Mouse (Mus musculus): ENCODE results near the gene Olfr1393. TPM values are rescaled to one million over a fixed set of nuclear protein-coding genes. Genes with fewer than 3 reads are reported as not detected.
A peak's percentile ranks its signal among the peaks of the same experiment; 100 is the strongest.

The Olfr1393 gene
- polyA plus RNA-seq, 1 experiment from 2014 or later: 0.05 TPM

- Histone ChIP-seq H3K4me3 (ENCODE audit: low read depth, low read length) (no peak overlapping the region), H3K27ac (ENCODE audit: low read depth) (0 out of 2 replicates have a peak overlapping the region, but pooled peaks have one; percentile 36), H3K36me3 (replicated peaks; ENCODE audit: insufficient read depth, low read length) (no peaks in the 10 kb centered on the region), H3K4me2 (ENCODE audit: low read depth, low read length) (no peak overlapping the region; the same call in 1 of the 2 replicates), H3K27me3 (ENCODE audit: insufficient read depth, low read length) (no peaks in the 10 kb centered on the region), H3K9me3 (ENCODE audit: low read length) (no peaks in the 10 kb centered on the region), H3K4me1 (ENCODE audit: insufficient read depth) (peaks cover 34% of the 10 kb centered on the region), H3K9ac (replicated peaks) (no peak overlapping the region)
- TF ChIP-seq EP300 (IDR thresholded peaks at IDR 0.05; ENCODE audit: low read depth) (no peak), CTCF (IDR thresholded peaks at IDR 0.05; ENCODE audit: low read depth) (peak; percentile 41)
- ATAC-seq (no peak), DNase-seq (no peak)
- 54% methylated on average over 4 of the region's 4 CpGs for WGBS (ENCODE audit: insufficient replicate concordance)
Observed at GRCm38 (mm10) chr11:49240874-49241273, 37.2 kb upstream of the Olfr1393 start.

- 11% methylated on average over 1 of the region's 1 CpGs for WGBS (ENCODE audit: insufficient replicate concordance)
- Histone ChIP-seq H3K4me3 (ENCODE audit: low read depth, low read length) (no peak overlapping the region), H3K4me1 (ENCODE audit: insufficient read depth) (peaks cover 40% of the 10 kb centered on the region), H3K4me2 (ENCODE audit: low read depth, low read length) (no peak overlapping the region), H3K9ac (replicated peaks) (no peak overlapping the region), H3K36me3 (replicated peaks; ENCODE audit: insufficient read depth, low read length) (no peaks in the 10 kb centered on the region), H3K27ac (ENCODE audit: low read depth) (0 out of 2 replicates have a peak overlapping the region, but pooled peaks have one; percentile 36), H3K27me3 (ENCODE audit: insufficient read depth, low read length) (no peaks in the 10 kb centered on the region), H3K9me3 (ENCODE audit: low read length) (no peaks in the 10 kb centered on the region)
- ATAC-seq: no peak
- no peak for DNase-seq
- TF ChIP-seq EP300 (IDR thresholded peaks at IDR 0.05; ENCODE audit: low read depth): no peak; the same call in 1 of the 2 replicates
- no peak for TF ChIP-seq CTCF (IDR thresholded peaks at IDR 0.05; ENCODE audit: low read depth)
Observed at GRCm38 (mm10) chr11:49241471-49241870, 36.6 kb upstream of the Olfr1393 start.

- TF ChIP-seq CTCF (IDR thresholded peaks at IDR 0.05; ENCODE audit: low read depth): no peak
- TF ChIP-seq EP300 (IDR thresholded peaks at IDR 0.05; ENCODE audit: low read depth): no peak
- 20% methylated on average over 11 of the region's 11 CpGs for WGBS (ENCODE audit: insufficient replicate concordance)
- no peak for ATAC-seq
- no peak for DNase-seq
- Histone ChIP-seq H3K9me3 (ENCODE audit: low read length) (no peaks in the 10 kb centered on the region), H3K9ac (replicated peaks) (peak overlapping the region; percentile 71), H3K4me2 (ENCODE audit: low read depth, low read length) (peak overlapping the region; percentile 95), H3K4me3 (ENCODE audit: low read depth, low read length) (peak overlapping the region; percentile 73), H3K4me1 (ENCODE audit: insufficient read depth) (peaks cover 48% of the 10 kb centered on the region), H3K36me3 (replicated peaks; ENCODE audit: insufficient read depth, low read length) (no peaks in the 10 kb centered on the region), H3K27me3 (ENCODE audit: insufficient read depth, low read length) (no peaks in the 10 kb centered on the region), H3K27ac (ENCODE audit: low read depth) (peak overlapping the region; percentile 98)
Observed at GRCm38 (mm10) chr11:49242944-49243626, 35.0 kb upstream of the Olfr1393 start.

GRCm38 (mm10) chr11:49243727-49244594, 34.1 kb upstream of the Olfr1393 start, which contains the start of gene Mgat1:
Gene Mgat1, plus strand, starts transcription at chr11:49244191.
- TF ChIP-seq EP300 (IDR thresholded peaks at IDR 0.05; ENCODE audit: low read depth) (0 out of 2 replicates have a peak, but pooled peaks have one; percentile 6), CTCF (IDR thresholded peaks at IDR 0.05; ENCODE audit: low read depth) (peak; percentile 62)
- Histone ChIP-seq H3K4me2 (ENCODE audit: low read depth, low read length) (peak within 1 kb of the TSS; percentile 95), H3K9ac (replicated peaks) (peak within 1 kb of the TSS; percentile 71), H3K27ac (ENCODE audit: low read depth) (peak within 1 kb of the TSS; percentile 98), H3K4me3 (ENCODE audit: low read depth, low read length) (peak within 1 kb of the TSS; percentile 73), H3K36me3 (replicated peaks; ENCODE audit: insufficient read depth, low read length) (no peaks in the 10 kb centered on the region), H3K4me1 (ENCODE audit: insufficient read depth) (peaks cover 57% of the 10 kb centered on the region), H3K9me3 (ENCODE audit: low read length) (no peaks in the 10 kb centered on the region), H3K27me3 (ENCODE audit: insufficient read depth, low read length) (no peaks in the 10 kb centered on the region)
- peak; percentile 88 for ATAC-seq
- WGBS (ENCODE audit: insufficient replicate concordance): under 1% methylated on average over 58 of the region's 60 CpGs
- peak; percentile 95 for DNase-seq

- peak overlapping the region; percentile 73 for H3K4me3 ChIP-seq (ENCODE audit: low read depth, low read length)
- DNase-seq (no peak), ATAC-seq (no peak)
- under 1% methylated on average over 4 of the region's 4 CpGs for WGBS (ENCODE audit: insufficient replicate concordance)
- peak overlapping the region; percentile 95 for H3K4me2 ChIP-seq (ENCODE audit: low read depth, low read length)
- H3K27me3 ChIP-seq (ENCODE audit: insufficient read depth, low read length): no peaks in the 10 kb centered on the region
- H3K27ac ChIP-seq (ENCODE audit: low read depth): peak overlapping the region; percentile 98
- H3K9me3 ChIP-seq (ENCODE audit: low read length): no peaks in the 10 kb centered on the region
- no peaks in the 10 kb centered on the region for H3K36me3 ChIP-seq (replicated peaks; ENCODE audit: insufficient read depth, low read length)
- TF ChIP-seq EP300 (IDR thresholded peaks at IDR 0.05; ENCODE audit: low read depth): no peak
- TF ChIP-seq CTCF (IDR thresholded peaks at IDR 0.05; ENCODE audit: low read depth): no peak
- peak overlapping the region; percentile 71 for H3K9ac ChIP-seq (replicated peaks)
- H3K4me1 ChIP-seq (ENCODE audit: insufficient read depth): peaks cover 63% of the 10 kb centered on the region
Observed at GRCm38 (mm10) chr11:49244595-49244930, 33.5 kb upstream of the Olfr1393 start.

GRCm38 (mm10) chr11:49245176-49245575, 32.9 kb upstream of the Olfr1393 start:
- Histone ChIP-seq H3K27ac (ENCODE audit: low read depth) (peak overlapping the region; percentile 98), H3K4me2 (ENCODE audit: low read depth, low read length) (peak overlapping the region; percentile 95), H3K27me3 (ENCODE audit: insufficient read depth, low read length) (no peaks in the 10 kb centered on the region), H3K4me1 (ENCODE audit: insufficient read depth) (peaks cover 68% of the 10 kb centered on the region), H3K36me3 (replicated peaks; ENCODE audit: insufficient read depth, low read length) (no peaks in the 10 kb centered on the region), H3K4me3 (ENCODE audit: low read depth, low read length) (peak overlapping the region; percentile 73), H3K9me3 (ENCODE audit: low read length) (no peaks in the 10 kb centered on the region), H3K9ac (replicated peaks) (peak overlapping the region; percentile 51; the same call in 1 of the 2 replicates)
- no peak for TF ChIP-seq CTCF (IDR thresholded peaks at IDR 0.05; ENCODE audit: low read depth)
- peak; percentile 80; the same call in 1 of the 2 replicates for TF ChIP-seq EP300 (IDR thresholded peaks at IDR 0.05; ENCODE audit: low read depth)
- 19% methylated on average over 7 of the region's 7 CpGs for WGBS (ENCODE audit: insufficient replicate concordance)
- ATAC-seq (peak; percentile 16; the same call in 1 of the 2 replicates), DNase-seq (peak; percentile 81)
